Mouse (Mus musculus): Measurements from ENCODE around the gene Nme8. TPM values are rescaled to one million over a fixed set of nuclear protein-coding genes. Genes with fewer than 3 reads are reported as not detected.
A peak's percentile ranks its signal among the peaks of the same experiment; 100 is the strongest.

The Nme8 gene
- polyA plus RNA-seq, 1 experiment = not detected

GRCm38 (mm10) chr13:19623228-19623905 lies 74.2 kb downstream of the Nme8 start:
- no peak overlapping the region for H3K27ac ChIP-seq (ENCODE audit: insufficient read depth, low read depth, low read length)
- no peaks in the 10 kb centered on the region for H3K36me3 ChIP-seq (ENCODE audit: control insufficient read depth, insufficient read depth, low read length)
- H3K27me3 ChIP-seq (ENCODE audit: control insufficient read depth, insufficient read depth, low read length) = peaks cover 12% of the 10 kb centered on the region
- TF ChIP-seq POLR2A (IDR thresholded peaks at IDR 0.05; ENCODE audit: low read depth, low read length) (no peak), CTCF (IDR thresholded peaks at IDR 0.05; ENCODE audit: extremely low read depth, insufficient read length, insufficient replicate concordance, low read depth, low read length) (no peak)
- H3K4me3 ChIP-seq (ENCODE audit: low read depth, low read length) = peak overlapping the region; percentile 50
- H3K4me1 ChIP-seq (ENCODE audit: control insufficient read depth, insufficient read depth, insufficient read length, low read length) = peaks cover 11% of the 10 kb centered on the region
- WGBS = 31% methylated on average over 30 of the region's 30 CpGs

GRCm38 (mm10) chr13:19622573-19623227 lies 74.9 kb downstream of the Nme8 start, which contains the start of gene Sfrp4:
Gene Sfrp4 (plus strand): TSS chr13:19623104.
- no peaks in the 10 kb centered on the region for H3K36me3 ChIP-seq (ENCODE audit: control insufficient read depth, insufficient read depth, low read length)
- no peak within 1 kb of the TSS for H3K27ac ChIP-seq (ENCODE audit: insufficient read depth, low read depth, low read length)
- no peak for TF ChIP-seq POLR2A (IDR thresholded peaks at IDR 0.05; ENCODE audit: low read depth, low read length)
- TF ChIP-seq CTCF (IDR thresholded peaks at IDR 0.05; ENCODE audit: extremely low read depth, insufficient read length, insufficient replicate concordance, low read depth, low read length) = no peak
- 5% methylated on average over 25 of the region's 25 CpGs for WGBS
- H3K4me3 ChIP-seq (ENCODE audit: low read depth, low read length) = peak within 1 kb of the TSS; percentile 50
- peaks cover 12% of the 10 kb centered on the region for H3K27me3 ChIP-seq (ENCODE audit: control insufficient read depth, insufficient read depth, low read length)
- peaks cover 11% of the 10 kb centered on the region for H3K4me1 ChIP-seq (ENCODE audit: control insufficient read depth, insufficient read depth, insufficient read length, low read length)

- Histone ChIP-seq H3K4me1 (ENCODE audit: control insufficient read depth, insufficient read depth, insufficient read length, low read length) (peaks cover 11% of the 10 kb centered on the region), H3K4me3 (ENCODE audit: low read depth, low read length) (peak within 1 kb of the TSS; percentile 73), H3K27ac (ENCODE audit: insufficient read depth, low read depth, low read length) (no peak within 1 kb of the TSS), H3K36me3 (ENCODE audit: control insufficient read depth, insufficient read depth, low read length) (no peaks in the 10 kb centered on the region), H3K27me3 (ENCODE audit: control insufficient read depth, insufficient read depth, low read length) (peaks cover 12% of the 10 kb centered on the region)
- TF ChIP-seq POLR2A (IDR thresholded peaks at IDR 0.05; ENCODE audit: low read depth, low read length) (no peak), CTCF (IDR thresholded peaks at IDR 0.05; ENCODE audit: extremely low read depth, insufficient read length, insufficient replicate concordance, low read depth, low read length) (peak; percentile 42; the same call in 1 of the 2 replicates)
- WGBS = under 1% methylated on average over 46 of the region's 46 CpGs
Measured at GRCm38 (mm10) chr13:19619216-19619927, 78.2 kb downstream of the Nme8 start, which contains the start of gene Epdr1. Gene Epdr1 (minus strand): TSS chr13:19619927.

- no peaks in the 10 kb centered on the region for H3K36me3 ChIP-seq (ENCODE audit: control insufficient read depth, insufficient read depth, low read length)
- no peak overlapping the region for H3K27ac ChIP-seq (ENCODE audit: insufficient read depth, low read depth, low read length)
- peaks cover 12% of the 10 kb centered on the region for H3K27me3 ChIP-seq (ENCODE audit: control insufficient read depth, insufficient read depth, low read length)
- TF ChIP-seq POLR2A (IDR thresholded peaks at IDR 0.05; ENCODE audit: low read depth, low read length) = no peak
- TF ChIP-seq CTCF (IDR thresholded peaks at IDR 0.05; ENCODE audit: extremely low read depth, insufficient read length, insufficient replicate concordance, low read depth, low read length) = no peak
- H3K4me3 ChIP-seq (ENCODE audit: low read depth, low read length) = peak overlapping the region; percentile 73
- 20% methylated on average over 5 of the region's 5 CpGs for WGBS
- H3K4me1 ChIP-seq (ENCODE audit: control insufficient read depth, insufficient read depth, insufficient read length, low read length) = peaks cover 11% of the 10 kb centered on the region
Measured at GRCm38 (mm10) chr13:19618841-19619215, 78.8 kb downstream of the Nme8 start.

GRCm38 (mm10) chr13:19618081-19618480 lies 79.5 kb downstream of the Nme8 start:
- Histone ChIP-seq H3K4me3 (ENCODE audit: low read depth, low read length) (no peak overlapping the region), H3K27me3 (ENCODE audit: control insufficient read depth, insufficient read depth, low read length) (peaks cover 7% of the 10 kb centered on the region; the same call in 1 of the 2 replicates), H3K4me1 (ENCODE audit: control insufficient read depth, insufficient read depth, insufficient read length, low read length) (peaks cover 8% of the 10 kb centered on the region), H3K27ac (ENCODE audit: insufficient read depth, low read depth, low read length) (no peak overlapping the region), H3K36me3 (ENCODE audit: control insufficient read depth, insufficient read depth, low read length) (no peaks in the 10 kb centered on the region)
- WGBS = 97% methylated on average over 4 of the region's 4 CpGs
- TF ChIP-seq POLR2A (IDR thresholded peaks at IDR 0.05; ENCODE audit: low read depth, low read length) = no peak
- TF ChIP-seq CTCF (IDR thresholded peaks at IDR 0.05; ENCODE audit: extremely low read depth, insufficient read length, insufficient replicate concordance, low read depth, low read length) = no peak

- Histone ChIP-seq H3K27me3 (ENCODE audit: control insufficient read depth, insufficient read depth, low read length) (no peaks in the 10 kb centered on the region), H3K4me1 (ENCODE audit: control insufficient read depth, insufficient read depth, insufficient read length, low read length) (peaks cover 5% of the 10 kb centered on the region), H3K36me3 (ENCODE audit: control insufficient read depth, insufficient read depth, low read length) (no peaks in the 10 kb centered on the region), H3K4me3 (ENCODE audit: low read depth, low read length) (no peak overlapping the region), H3K27ac (ENCODE audit: insufficient read depth, low read depth, low read length) (no peak overlapping the region)
- 77% methylated on average over 1 of the region's 1 CpGs for WGBS
- TF ChIP-seq CTCF (IDR thresholded peaks at IDR 0.05; ENCODE audit: extremely low read depth, insufficient read length, insufficient replicate concordance, low read depth, low read length) (no peak), POLR2A (IDR thresholded peaks at IDR 0.05; ENCODE audit: low read depth, low read length) (no peak)
Measured at GRCm38 (mm10) chr13:19614311-19614710, 83.3 kb downstream of the Nme8 start.

GRCm38 (mm10) chr13:19613426-19613825 lies 84.2 kb downstream of the Nme8 start:
- Histone ChIP-seq H3K27me3 (ENCODE audit: control insufficient read depth, insufficient read depth, low read length) (no peaks in the 10 kb centered on the region), H3K4me1 (ENCODE audit: control insufficient read depth, insufficient read depth, insufficient read length, low read length) (no peaks in the 10 kb centered on the region), H3K36me3 (ENCODE audit: control insufficient read depth, insufficient read depth, low read length) (no peaks in the 10 kb centered on the region), H3K27ac (ENCODE audit: insufficient read depth, low read depth, low read length) (no peak overlapping the region), H3K4me3 (ENCODE audit: low read depth, low read length) (no peak overlapping the region)
- WGBS = 80% methylated on average over 1 of the region's 1 CpGs
- TF ChIP-seq CTCF (IDR thresholded peaks at IDR 0.05; ENCODE audit: extremely low read depth, insufficient read length, insufficient replicate concordance, low read depth, low read length) = no peak
- no peak for TF ChIP-seq POLR2A (IDR thresholded peaks at IDR 0.05; ENCODE audit: low read depth, low read length)
